Mouse (Mus musculus) activated CD4-positive, CD25-positive, alpha-beta regulatory T cell, adult 4 months (primary cell): ENCODE results near the gene Serpina5. TPM values are rescaled to one million over a fixed set of nuclear protein-coding genes. Genes with fewer than 3 reads are reported as not detected.

Source experiments
- ATAC-seq: one replicate; pipeline ENCODE4 v1.8.0; 2017
- polyA plus RNA-seq, 2 experiments: library from polyadenylated mRNA; unstranded; fragments of 100-300 nt; shearing (Covaris generic); gene quantifications; one replicate each; pipeline ENCODE4 v1.2.1; 2017

Serpina5 gene
- polyA plus RNA-seq, 2 experiments from 2014 or later, result not detected

- no peak for ATAC-seq
Measured at GRCm38 (mm10) chr12:104131041-104131440, 30.1 kb downstream of the Serpina5 start.

GRCm38 (mm10) chr12:104138216-104138615 is 37.3 kb downstream of the Serpina5 start:
- no peak for ATAC-seq

- no peak for ATAC-seq
Measured at GRCm38 (mm10) chr12:104140543-104141103, 39.7 kb downstream of the Serpina5 start.

- no peak for ATAC-seq
Measured at GRCm38 (mm10) chr12:104141506-104141905, 40.6 kb downstream of the Serpina5 start.

GRCm38 (mm10) chr12:104142427-104142826 is 41.5 kb downstream of the Serpina5 start:
- peak; percentile 57 for ATAC-seq

- no peak for ATAC-seq
Measured at GRCm38 (mm10) chr12:104143286-104143685, 42.4 kb downstream of the Serpina5 start.

GRCm38 (mm10) chr12:104145571-104145970 is 44.7 kb downstream of the Serpina5 start:
- ATAC-seq, result no peak

- no peak for ATAC-seq
Measured at GRCm38 (mm10) chr12:104151989-104152388, 51.1 kb downstream of the Serpina5 start.

GRCm38 (mm10) chr12:104153041-104153645 is 52.2 kb downstream of the Serpina5 start:
- ATAC-seq, result no peak

- ATAC-seq, result no peak
Measured at GRCm38 (mm10) chr12:104153656-104154055, 52.7 kb downstream of the Serpina5 start, which contains the start of gene Serpina3c. Gene Serpina3c (minus strand): TSS chr12:104153870.

Other genes with a start within 250 kb of the Serpina5 start
- gene Serpina1a, start 237.6 kb upstream of the Serpina5 start, polyA plus RNA-seq, result not detected
- not detected for gene Serpina1c, start 196.2 kb upstream of the Serpina5 start, polyA plus RNA-seq
- not detected for gene Serpina1e, start 142.1 kb upstream of the Serpina5 start, polyA plus RNA-seq
- not detected for gene Serpina11, start 111.2 kb upstream of the Serpina5 start, polyA plus RNA-seq
- gene Serpina9, start 87.4 kb upstream of the Serpina5 start, polyA plus RNA-seq, result 1 to 10 TPM; 1.1 to 1.3 TPM
- not detected for gene Serpina12, start 56.7 kb upstream of the Serpina5 start, polyA plus RNA-seq
- not detected for gene Serpina3a, start 11.6 kb downstream of the Serpina5 start, polyA plus RNA-seq
- gene Serpina3b, start 26.9 kb downstream of the Serpina5 start, polyA plus RNA-seq, result not detected
- not detected for gene Serpina3c, start 52.8 kb downstream of the Serpina5 start, polyA plus RNA-seq
- 10 to 100 TPM; 13.8 to 14.1 TPM for gene Serpina3f, start 113.4 kb downstream of the Serpina5 start, polyA plus RNA-seq
- gene Serpina3g, start 135.1 kb downstream of the Serpina5 start, polyA plus RNA-seq, result 100 to 1,000 TPM; 212 to 230 TPM
- not detected for gene Serpina3i, start 162.0 kb downstream of the Serpina5 start, polyA plus RNA-seq
- not detected for gene Serpina3j, start 213.4 kb downstream of the Serpina5 start, polyA plus RNA-seq
- gene Serpina3k, start 237.4 kb downstream of the Serpina5 start, polyA plus RNA-seq, result not detected
- gene Serpina3m, start 237.4 kb downstream of the Serpina5 start, polyA plus RNA-seq, result not detected